Mouse (Mus musculus) forebrain, embryonic 13.5 days (tissue): ENCODE data around the gene Tmem117. TPM values are rescaled to one million over a fixed set of nuclear protein-coding genes. Genes with fewer than 3 reads are reported as not detected.

Source experiments
- ATAC-seq: fragments of 200-750 bp; cut with Nextera tagmentation; 2 replicates; pipeline ENCODE4 v1.8.0; 2017
- H3K27ac ChIP-seq: fragments of 300-500 bp; sonication (generic); 2 replicates; pipeline ENCODE4 v1.5.1; 2015; ENCODE audit warnings: inconsistent platforms, mild to moderate bottlenecking, moderate library complexity
- H3K27me3 ChIP-seq: fragments of 300-500 bp; sonication (generic); 2 replicates; pipeline ENCODE4 v1.6.1; 2015; ENCODE audit warnings: mild to moderate bottlenecking, inconsistent platforms
- H3K36me3 ChIP-seq: fragments of 300-500 bp; sonication (generic); 2 replicates; pipeline ENCODE4 v1.6.1; 2015; ENCODE audit warnings: mild to moderate bottlenecking, inconsistent platforms; ENCODE audit not compliant: poor library complexity, severe bottlenecking
- H3K4me1 ChIP-seq: fragments of 300-500 bp; sonication (generic); 2 replicates; pipeline ENCODE4 v1.6.1; 2015; ENCODE audit warnings: inconsistent platforms
- H3K4me2 ChIP-seq: fragments of 300-500 bp; sonication (generic); 2 replicates; pipeline ENCODE4 v1.6.1; 2015; ENCODE audit warnings: inconsistent platforms, mild to moderate bottlenecking, moderate library complexity
- H3K4me3 ChIP-seq: fragments of 300-500 bp; sonication (generic); 2 replicates; pipeline ENCODE4 v1.5.1; 2015; ENCODE audit warnings: mild to moderate bottlenecking, inconsistent platforms
- H3K9ac ChIP-seq: fragments of 300-500 bp; sonication (generic); 2 replicates; pipeline ENCODE4 v1.6.1; 2015; ENCODE audit warnings: mild to moderate bottlenecking, inconsistent platforms
- H3K9me3 ChIP-seq: fragments of 300-500 bp; sonication (generic); replicated peaks from 2 replicates; pipeline ENCODE4 v1.6.1; 2016; ENCODE audit warnings: inconsistent platforms
- WGBS: fragments of 180-500 bp; shearing (Covaris S2); methylation state at CpG from one replicate; pipeline ENCODE4 v1.1.7; 2015; 5-methylcytosine and 5-hydroxymethylcytosine counted together
- polyA plus RNA-seq: library from polyadenylated mRNA; unstranded; fragments of >200 nt; fragmentation: Nextera tagmentation; extraction: Ambion mirVana; gene quantifications from 2 replicates; pipeline ENCODE4 v1.2.1, GENCODE M21; 2015

Gene Tmem117
- 1.2 and 1.7 TPM in 2 replicates for polyA plus RNA-seq

- peak; percentile 71 for ATAC-seq
- WGBS = under 1% methylated on average over 69 of the region's 96 CpGs
- Histone ChIP-seq H3K4me1 (peaks cover 4% of the 10 kb centered on the region; the same call in 1 of the 2 replicates), H3K27ac (no peak within 1 kb of the TSS), H3K9ac (peak within 1 kb of the TSS; percentile 83), H3K4me3 (peak within 1 kb of the TSS; percentile 63), H3K36me3 (no peaks in the 10 kb centered on the region), H3K9me3 (no peaks in the 10 kb centered on the region), H3K27me3 (peaks cover 24% of the 10 kb centered on the region), H3K4me2 (peak within 1 kb of the TSS; percentile 100)
These were observed at the start of gene Tmem117 for GRCm38 (mm10) chr15:94628830-94629601. Gene Tmem117 (plus strand): TSS chr15:94629232.

GRCm38 (mm10) chr15:94582000-94582593 is 46.9 kb upstream of the Tmem117 start:
- 32% methylated on average over 7 of the region's 7 CpGs for WGBS
- peaks cover 67% of the 10 kb centered on the region for H3K36me3 ChIP-seq

GRCm38 (mm10) chr15:94583153-94583552 is 45.9 kb upstream of the Tmem117 start:
- no peaks in the 10 kb centered on the region for H3K9me3 ChIP-seq
- peaks cover 6% of the 10 kb centered on the region for H3K4me1 ChIP-seq
- peaks cover 65% of the 10 kb centered on the region for H3K36me3 ChIP-seq
- no peak overlapping the region for H3K4me2 ChIP-seq
- H3K9ac ChIP-seq = no peak overlapping the region
- H3K27me3 ChIP-seq = no peaks in the 10 kb centered on the region
- 93% methylated on average over 10 of the region's 10 CpGs for WGBS
- no peak overlapping the region for H3K4me3 ChIP-seq
- ATAC-seq = no peak
- H3K27ac ChIP-seq = no peak overlapping the region

More at GRCm38 (mm10) chr15:94582000-94582593, 46.9 kb upstream of the Tmem117 start:
- H3K27me3 ChIP-seq = no peaks in the 10 kb centered on the region
- H3K9me3 ChIP-seq = no peaks in the 10 kb centered on the region
- no peak for ATAC-seq
- H3K4me3 ChIP-seq = no peak overlapping the region
- H3K4me1 ChIP-seq = no peaks in the 10 kb centered on the region
- H3K27ac ChIP-seq = no peak overlapping the region
- H3K9ac ChIP-seq = no peak overlapping the region
- no peak overlapping the region for H3K4me2 ChIP-seq

GRCm38 (mm10) chr15:94584738-94585137 is 44.3 kb upstream of the Tmem117 start:
- no peak for ATAC-seq
- WGBS = 88% methylated on average over 4 of the region's 4 CpGs
- Histone ChIP-seq H3K9ac (no peak overlapping the region), H3K4me1 (peaks cover 14% of the 10 kb centered on the region), H3K4me2 (no peak overlapping the region), H3K36me3 (peaks cover 52% of the 10 kb centered on the region), H3K9me3 (no peaks in the 10 kb centered on the region), H3K27me3 (no peaks in the 10 kb centered on the region), H3K27ac (no peak overlapping the region), H3K4me3 (no peak overlapping the region)

GRCm38 (mm10) chr15:94587826-94588715 is 41.0 kb upstream of the Tmem117 start:
- Histone ChIP-seq H3K9me3 (no peaks in the 10 kb centered on the region), H3K9ac (no peak overlapping the region), H3K4me1 (peaks cover 14% of the 10 kb centered on the region), H3K4me2 (peak overlapping the region; percentile 11; the same call in 1 of the 2 replicates), H3K4me3 (peak overlapping the region; percentile 91; the same call in 1 of the 2 replicates), H3K27me3 (no peaks in the 10 kb centered on the region), H3K36me3 (peaks cover 21% of the 10 kb centered on the region), H3K27ac (no peak overlapping the region)
- no peak for ATAC-seq
- WGBS = 90% methylated on average over 9 of the region's 9 CpGs

DNA sequence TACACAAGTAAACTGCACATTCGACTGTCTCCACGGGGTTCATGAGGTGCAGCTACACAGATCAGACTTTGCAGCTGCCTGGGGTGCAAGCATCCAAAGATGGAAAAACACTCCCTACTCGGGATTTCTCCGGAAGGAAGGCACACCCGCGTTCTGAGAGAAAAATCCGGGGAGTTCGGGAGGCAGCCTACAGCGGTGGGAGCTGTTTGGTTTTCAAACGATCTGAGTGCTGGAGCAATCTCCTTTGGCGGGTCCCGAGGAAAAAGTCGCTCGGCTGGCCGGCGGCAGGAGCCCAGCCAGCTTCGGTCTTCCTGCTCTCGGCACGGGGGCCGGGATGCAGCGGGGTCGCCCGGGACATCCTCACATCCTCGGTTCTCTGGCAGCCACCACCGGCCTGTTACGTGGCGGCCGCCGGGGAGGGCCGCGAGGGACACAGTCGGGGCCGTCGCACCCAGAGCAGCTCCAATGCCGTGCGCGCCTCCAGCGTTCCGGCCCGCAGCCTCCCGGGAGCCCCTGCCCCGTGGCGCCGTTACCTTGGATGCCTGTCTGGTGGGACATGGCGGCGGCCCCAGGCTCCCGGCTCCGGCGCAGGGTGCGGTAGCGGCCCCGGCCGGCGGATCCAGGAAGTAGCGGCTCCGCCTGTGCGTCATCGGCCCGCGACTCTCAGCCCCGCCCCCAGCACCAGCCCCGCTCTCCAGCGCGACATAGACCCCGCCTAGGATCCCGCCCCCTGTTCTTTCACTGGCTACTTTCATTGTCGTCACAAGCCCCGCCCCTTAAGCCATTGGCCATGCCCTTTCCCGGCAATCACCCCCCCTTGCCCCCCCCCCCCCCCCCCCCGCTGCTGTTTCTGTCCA is 39.6 kb upstream of the Tmem117 start, which contains the start of gene Twf1:
Twf1 (minus strand) TSS at position 671 of the 857 bp plus-strand sequence.
- Histone ChIP-seq H3K27me3 (no peaks in the 10 kb centered on the region), H3K36me3 (peaks cover 7% of the 10 kb centered on the region), H3K4me3 (peak within 1 kb of the TSS; percentile 91), H3K4me1 (peaks cover 14% of the 10 kb centered on the region), H3K27ac (peak within 1 kb of the TSS; percentile 75), H3K9ac (peak within 1 kb of the TSS; percentile 95), H3K4me2 (peak within 1 kb of the TSS; percentile 70), H3K9me3 (no peaks in the 10 kb centered on the region)
- WGBS = under 1% methylated on average over 58 of the region's 70 CpGs
- ATAC-seq = peak; percentile 99

DNA sequence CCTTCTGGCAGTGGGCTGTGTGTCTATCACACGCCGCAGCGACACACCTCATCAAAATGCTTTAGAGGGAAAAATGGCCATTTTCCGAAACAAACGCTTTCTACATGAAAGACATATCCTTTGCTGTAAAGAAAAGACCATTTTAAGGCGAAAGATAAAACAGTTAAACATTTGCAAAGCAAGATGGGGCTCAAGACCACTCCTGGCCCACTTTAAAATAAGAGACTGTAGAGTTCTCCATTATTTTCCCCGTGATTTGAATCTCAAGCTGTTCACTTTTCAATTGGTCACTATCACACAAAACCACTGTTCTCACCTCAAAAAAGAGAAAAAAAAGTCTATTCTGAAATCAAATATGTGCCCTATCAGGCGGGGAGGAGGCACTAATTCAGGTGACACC is 38.9 kb upstream of the Tmem117 start:
- 10% methylated on average over 8 of the region's 8 CpGs for WGBS
- no peaks in the 10 kb centered on the region for H3K9me3 ChIP-seq
- H3K36me3 ChIP-seq = peaks cover 1% of the 10 kb centered on the region; the same call in 1 of the 2 replicates
- no peaks in the 10 kb centered on the region for H3K27me3 ChIP-seq
- H3K4me3 ChIP-seq = peak overlapping the region; percentile 91
- H3K27ac ChIP-seq = no peak overlapping the region
- peak overlapping the region; percentile 53 for H3K4me2 ChIP-seq
- peak overlapping the region; percentile 36 for H3K9ac ChIP-seq
- peaks cover 14% of the 10 kb centered on the region for H3K4me1 ChIP-seq
- ATAC-seq = peak; percentile 31

- Histone ChIP-seq H3K27ac (no peak overlapping the region), H3K27me3 (peaks cover 3% of the 10 kb centered on the region; the same call in 1 of the 2 replicates), H3K4me2 (no peak overlapping the region), H3K4me1 (peaks cover 14% of the 10 kb centered on the region), H3K9ac (no peak overlapping the region), H3K9me3 (no peaks in the 10 kb centered on the region), H3K36me3 (no peaks in the 10 kb centered on the region), H3K4me3 (no peak overlapping the region)
- 91% methylated on average over 4 of the region's 4 CpGs for WGBS
- no peak for ATAC-seq
These were observed 37.7 kb upstream of the Tmem117 start for GRCm38 (mm10) chr15:94591356-94591755.

- H3K27me3 ChIP-seq = peaks cover 3% of the 10 kb centered on the region; the same call in 1 of the 2 replicates
- WGBS = 79% methylated on average over 1 of the region's 1 CpGs
- no peak overlapping the region for H3K9ac ChIP-seq
- no peak overlapping the region for H3K27ac ChIP-seq
- H3K4me3 ChIP-seq = no peak overlapping the region
- H3K4me2 ChIP-seq = no peak overlapping the region
- no peaks in the 10 kb centered on the region for H3K9me3 ChIP-seq
- H3K4me1 ChIP-seq = peaks cover 6% of the 10 kb centered on the region
- H3K36me3 ChIP-seq = no peaks in the 10 kb centered on the region
- no peak for ATAC-seq
These were observed 35.4 kb upstream of the Tmem117 start for GRCm38 (mm10) chr15:94593586-94593985.

GRCm38 (mm10) chr15:94600145-94600707 is 28.8 kb upstream of the Tmem117 start:
- Histone ChIP-seq H3K27ac (no peak overlapping the region), H3K9me3 (no peaks in the 10 kb centered on the region), H3K9ac (no peak overlapping the region), H3K4me1 (0 out of 2 replicates have a peak, but pooled peaks cover 2% of the 10 kb centered on the region), H3K36me3 (no peaks in the 10 kb centered on the region), H3K27me3 (peaks cover 3% of the 10 kb centered on the region; the same call in 1 of the 2 replicates), H3K4me2 (no peak overlapping the region), H3K4me3 (no peak overlapping the region)
- ATAC-seq = no peak
- 86% methylated on average over 11 of the region's 11 CpGs for WGBS
